Mouse (Mus musculus): ENCODE data around the gene Col19a1.

GRCm38 (mm10) chr1:24347621-24348160, 239.6 kb downstream of the Col19a1 start:
- no peak for TF ChIP-seq POU5F1 (IDR thresholded peaks at IDR 0.05; ENCODE audit: borderline replicate concordance, low read length)
- TF ChIP-seq CTCF (conservative IDR thresholded peaks at IDR 0.05; ENCODE audit: low read length): no peak

Data from E14TG2a.4 (cell line).